Mouse (Mus musculus) testis, adult 2 months (tissue): Measurements from ENCODE around the gene Dlk1. TPM values are rescaled to one million over a fixed set of nuclear protein-coding genes. Genes with fewer than 3 reads are reported as not detected.

Experiments used
- H3K27ac ChIP-seq: fragments of 200-500 bp; 2 replicates; pipeline ENCODE4 v1.5.1; 2012; ENCODE audit warnings: low read depth, low read length; ENCODE audit not compliant: control insufficient read depth, insufficient read depth
- H3K27me3 ChIP-seq: fragments of 200-500 bp; 2 replicates; pipeline ENCODE4 v1.6.1; 2012; ENCODE audit warnings: mild to moderate bottlenecking, low read length, moderate library complexity; ENCODE audit not compliant: control insufficient read depth, insufficient read depth
- H3K36me3 ChIP-seq: fragments of 200-500 bp; 2 replicates; pipeline ENCODE4 v1.6.1; 2012; ENCODE audit warnings: mild to moderate bottlenecking, low read length; ENCODE audit not compliant: control insufficient read depth, insufficient read depth
- H3K4me1 ChIP-seq: fragments of 200-500 bp; 2 replicates; pipeline ENCODE4 v1.6.1; 2012; ENCODE audit warnings: low read length; ENCODE audit not compliant: control insufficient read depth, insufficient read depth
- H3K4me3 ChIP-seq: fragments of 200-500 bp; 2 replicates; pipeline ENCODE4 v1.5.1; 2012; ENCODE audit warnings: low read depth, mild to moderate bottlenecking, low read length, moderate library complexity, mixed read lengths; ENCODE audit not compliant: control insufficient read depth
- CTCF ChIP-seq: fragments of 200-500 bp; IDR thresholded peaks from 2 replicates; pipeline ENCODE4 v1.5.1; 2012; ENCODE audit warnings: low read depth, mild to moderate bottlenecking, inconsistent platforms, low read length, moderate library complexity; ENCODE audit not compliant: control insufficient read depth, insufficient read depth, insufficient replicate concordance
- POLR2A ChIP-seq: fragments of 200-500 bp; IDR thresholded peaks from 2 replicates; pipeline ENCODE4 v1.6.1; 2012; ENCODE audit warnings: low read depth, mild to moderate bottlenecking, inconsistent platforms, low read length, moderate library complexity; ENCODE audit not compliant: control insufficient read depth
- polyA plus RNA-seq: library from polyadenylated mRNA; depleted of rRNA; stranded (reverse); fragments of >200 nt; gene quantifications from 2 replicates; pipeline ENCODE4 v1.2.3, GENCODE M21; 2012

The Dlk1 gene
- polyA plus RNA-seq, 1 experiment = 1.5 TPM

GRCm38 (mm10) chr12:109412675-109413074 is 39.9 kb upstream of the Dlk1 start:
- H3K27me3 ChIP-seq = no peaks in the 10 kb centered on the region
- H3K36me3 ChIP-seq = no peaks in the 10 kb centered on the region
- no peak overlapping the region for H3K27ac ChIP-seq
- TF ChIP-seq POLR2A (no peak), CTCF (no peak)
- no peak overlapping the region for H3K4me3 ChIP-seq
- no peaks in the 10 kb centered on the region for H3K4me1 ChIP-seq

DNA sequence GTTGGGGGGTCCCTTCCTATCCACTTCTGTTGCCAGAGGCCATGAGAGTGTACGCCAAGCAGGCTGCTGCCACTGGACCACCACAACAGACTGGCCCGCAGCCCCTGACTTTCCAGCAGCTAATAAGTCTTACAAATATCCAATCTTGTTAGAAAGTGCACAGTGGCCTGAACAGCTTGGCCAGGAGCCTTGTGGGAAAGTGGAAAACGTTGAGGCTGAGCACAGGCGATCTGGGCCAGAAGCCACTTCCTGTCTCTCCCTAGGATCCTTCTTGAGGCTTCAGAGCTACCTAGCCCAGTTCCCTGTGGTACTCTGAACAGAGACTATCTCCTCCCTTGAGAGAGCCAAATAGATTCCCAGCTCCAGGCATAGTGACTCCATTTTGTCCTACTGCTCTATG is 39.3 kb upstream of the Dlk1 start:
- Histone ChIP-seq H3K27ac (no peak overlapping the region), H3K4me1 (no peaks in the 10 kb centered on the region), H3K27me3 (no peaks in the 10 kb centered on the region), H3K4me3 (no peak overlapping the region), H3K36me3 (no peaks in the 10 kb centered on the region)
- TF ChIP-seq POLR2A = no peak
- no peak for TF ChIP-seq CTCF

DNA sequence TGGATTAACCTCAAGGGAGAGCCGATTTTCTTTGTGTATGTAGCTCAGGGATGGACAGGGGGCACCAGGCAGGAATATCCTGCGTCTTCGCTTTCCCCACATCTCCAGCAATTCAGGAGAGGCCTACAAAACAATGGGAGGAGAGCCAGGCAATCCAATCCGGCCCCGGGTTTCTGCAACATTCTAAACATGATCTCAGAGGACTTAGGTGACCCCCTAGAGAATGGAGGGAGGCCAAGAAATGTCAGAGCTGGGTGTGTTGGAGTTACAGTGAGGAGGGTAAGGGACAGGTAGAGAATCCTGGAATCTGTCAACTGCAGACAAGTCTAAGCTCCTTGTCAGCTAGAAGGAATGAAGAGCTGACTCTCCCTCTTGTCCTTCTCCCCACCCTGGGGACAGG is 35.9 kb upstream of the Dlk1 start:
- no peaks in the 10 kb centered on the region for H3K4me1 ChIP-seq
- no peak for TF ChIP-seq CTCF
- no peak for TF ChIP-seq POLR2A
- no peak overlapping the region for H3K27ac ChIP-seq

GRCm38 (mm10) chr12:109417476-109418201 is 35.0 kb upstream of the Dlk1 start:
- H3K27ac ChIP-seq = no peak overlapping the region
- H3K4me3 ChIP-seq = no peak overlapping the region
- H3K4me1 ChIP-seq = no peaks in the 10 kb centered on the region
- no peak for TF ChIP-seq POLR2A
- no peak for TF ChIP-seq CTCF
- H3K27me3 ChIP-seq = no peaks in the 10 kb centered on the region
- H3K36me3 ChIP-seq = no peaks in the 10 kb centered on the region

More for the DNA sequence above, 35.9 kb upstream of the Dlk1 start:
- H3K27me3 ChIP-seq = no peaks in the 10 kb centered on the region
- H3K36me3 ChIP-seq = no peaks in the 10 kb centered on the region
- H3K4me3 ChIP-seq = no peak overlapping the region

- Histone ChIP-seq H3K4me3 (no peak overlapping the region), H3K4me1 (no peaks in the 10 kb centered on the region; the same call in 1 of the 2 replicates), H3K27me3 (no peaks in the 10 kb centered on the region), H3K36me3 (no peaks in the 10 kb centered on the region), H3K27ac (no peak overlapping the region)
- TF ChIP-seq POLR2A (no peak), CTCF (no peak)
Observed at GRCm38 (mm10) chr12:109420006-109420405, 32.6 kb upstream of the Dlk1 start.

GRCm38 (mm10) chr12:109423163-109423562 is 29.5 kb upstream of the Dlk1 start:
- Histone ChIP-seq H3K27ac (no peak overlapping the region), H3K4me3 (no peak overlapping the region), H3K27me3 (no peaks in the 10 kb centered on the region), H3K4me1 (no peaks in the 10 kb centered on the region; the same call in 1 of the 2 replicates), H3K36me3 (no peaks in the 10 kb centered on the region)
- TF ChIP-seq POLR2A (no peak), CTCF (no peak)

GRCm38 (mm10) chr12:109423716-109424429 is 28.8 kb upstream of the Dlk1 start:
- H3K27ac ChIP-seq = no peak overlapping the region
- H3K4me1 ChIP-seq = no peaks in the 10 kb centered on the region; the same call in 1 of the 2 replicates
- no peaks in the 10 kb centered on the region for H3K36me3 ChIP-seq
- no peak for TF ChIP-seq CTCF
- no peak for TF ChIP-seq POLR2A
- H3K27me3 ChIP-seq = no peaks in the 10 kb centered on the region
- H3K4me3 ChIP-seq = no peak overlapping the region; the same call in 1 of the 2 replicates
